Mouse (Mus musculus): Measurements from ENCODE around the gene Dhdds.

- TF ChIP-seq CTCF (IDR thresholded peaks at IDR 0.05): no peak
- TF ChIP-seq EP300 (IDR thresholded peaks at IDR 0.05): no peak
Observed at GRCm38 (mm10) chr4:134018779-134019145, 18.0 kb upstream of the Dhdds start, which contains the start of gene Lin28a.
